ENCODE assay signal across 1 mouse cellular context in genomic region chr11:59880031-59880430, GRCm38 (mm10).
TF ChIP-seq lines count a peak whose summit lies in the region.

No protein-coding gene starts in this region.

TF ChIP-seq in CH12.LX, 34 proteins besides CTCF, POLR2A, EP300 and RAD21 (continued from another document):
- TF ChIP-seq KAT2A (IDR thresholded peaks at IDR 0.05; ENCODE audit: insufficient replicate concordance, low read length) (no peak), HCFC1 (IDR thresholded peaks at IDR 0.05; ENCODE audit: low read depth, low read length) (no peak), TCF12 (IDR thresholded peaks at IDR 0.05; ENCODE audit: low read depth, low read length) (no peak), CHD1 (IDR thresholded peaks at IDR 0.05; ENCODE audit: low read depth, low read length) (no peak), ZKSCAN1 (IDR thresholded peaks at IDR 0.05; ENCODE audit: borderline replicate concordance, low read depth, low read length) (no peak), IRF4 (IDR thresholded peaks at IDR 0.05; ENCODE audit: low read depth, low read length) (peak; percentile 30; the same call in 1 of the 2 replicates), SIN3A (IDR thresholded peaks at IDR 0.05; ENCODE audit: low read length) (no peak), NELFE (IDR thresholded peaks at IDR 0.05; ENCODE audit: low read depth, low read length) (peak; percentile 62; the same call in 1 of the 2 replicates), UBTF (IDR thresholded peaks at IDR 0.05; ENCODE audit: low read depth, low read length) (no peak), ETS1 (conservative IDR thresholded peaks at IDR 0.05; ENCODE audit: low read depth, low read length) (no peak), ZC3H11A (IDR thresholded peaks at IDR 0.05; ENCODE audit: low read depth, low read length) (peak; percentile 87), MXI1 (IDR thresholded peaks at IDR 0.05; ENCODE audit: low read depth, low read length) (no peak), BHLHE40 (IDR thresholded peaks at IDR 0.05; ENCODE audit: low read depth, low read length) (0 out of 2 replicates have a peak, but pooled peaks have one; percentile 9), TBP (conservative IDR thresholded peaks at IDR 0.05; ENCODE audit: low read depth, low read length) (no peak), MYC (IDR thresholded peaks at IDR 0.05; ENCODE audit: low read depth, low read length) (no peak), GABPA (IDR thresholded peaks at IDR 0.05; ENCODE audit: insufficient replicate concordance, low read depth, low read length) (no peak), ZMIZ1 (IDR thresholded peaks at IDR 0.05; ENCODE audit: low read depth, low read length) (no peak), SMC3 (IDR thresholded peaks at IDR 0.05; ENCODE audit: low read depth, low read length) (peak; percentile 98), MAZ (IDR thresholded peaks at IDR 0.05; ENCODE audit: low read depth, low read length) (no peak), NRF1 (IDR thresholded peaks at IDR 0.05; ENCODE audit: low read depth, low read length) (no peak), MEF2A (IDR thresholded peaks at IDR 0.05; ENCODE audit: borderline replicate concordance, low read depth, low read length) (peak; percentile 43; the same call in 1 of the 2 replicates), RCOR1 (conservative IDR thresholded peaks at IDR 0.05; ENCODE audit: low read depth, low read length) (0 out of 2 replicates have a peak, but pooled peaks have one; percentile 35), ZNF384 (IDR thresholded peaks at IDR 0.05; ENCODE audit: low read depth, low read length) (no peak), E2F4 (IDR thresholded peaks at IDR 0.05; ENCODE audit: insufficient replicate concordance, low read depth, low read length) (no peak), USF2 (conservative IDR thresholded peaks at IDR 0.05; ENCODE audit: low read depth, low read length) (no peak), JUN (IDR thresholded peaks at IDR 0.05; ENCODE audit: insufficient read depth, low read depth, low read length) (no peak), POLR2AphosphoS2 (IDR thresholded peaks at IDR 0.05; ENCODE audit: low read depth, low read length) (no peak), JUND (conservative IDR thresholded peaks at IDR 0.05; ENCODE audit: low read depth, low read length) (0 out of 2 replicates have a peak, but pooled peaks have one; percentile 32), MAX (IDR thresholded peaks at IDR 0.05; ENCODE audit: low read length) (no peak), PAX5 (IDR thresholded peaks at IDR 0.05; ENCODE audit: low read length) (no peak), CHD2 (IDR thresholded peaks at IDR 0.05; ENCODE audit: low read length) (no peak)
